Mouse (Mus musculus): ENCODE data around the gene Rftn1. TPM values are rescaled to one million over a fixed set of nuclear protein-coding genes. Genes with fewer than 3 reads are reported as not detected.
"Not testable (repeated sequence)": the region's sequence is repeated elsewhere in the genome, so short reads cannot be mapped to it uniquely, and the experiment has no call there.

Rftn1 gene
- 10 to 100 TPM; 13.5 to 19.9 TPM for total RNA-seq (2021)

- peak; percentile 37 for DNase-seq
- intact Hi-C loops (cut with DNase I): loop anchor here (5.0 kb wide), 1 partner anchor 223 kb away; no protein-coding TSS in a partner anchor
Measured at GRCm38 (mm10) chr17:50190131-50191015, at the start of gene Rftn1. Rftn1 (minus strand) TSS chr17:50190674.

GRCm38 (mm10) chr17:50237818-50238610 is 47.5 kb upstream of the Rftn1 start:
- no peak for DNase-seq
- intact Hi-C loops (cut with DNase I): loop anchor here (5.0 kb wide), 3 partner anchors 271 to 301 kb away; no protein-coding TSS in a partner anchor

- intact Hi-C loops (cut with DNase I): loop anchor here (5.0 kb wide), 3 partner anchors 270 to 300 kb away; no protein-coding TSS in a partner anchor
Measured at GRCm38 (mm10) chr17:50237436-50237709, 46.9 kb upstream of the Rftn1 start.

GRCm38 (mm10) chr17:50236702-50237435 is 46.4 kb upstream of the Rftn1 start:
- peak; percentile 89 for DNase-seq
- intact Hi-C loops (cut with DNase I): loop anchor here (5.0 kb wide), 3 partner anchors 270 to 300 kb away; no protein-coding TSS in a partner anchor

More at GRCm38 (mm10) chr17:50237436-50237709, 46.9 kb upstream of the Rftn1 start:
- DNase-seq: peak; percentile 90

- DNase-seq: peak; percentile 74
- intact Hi-C loops (cut with DNase I): loop anchor here (5.0 kb wide), 3 partner anchors 269 to 299 kb away; no protein-coding TSS in a partner anchor
Measured at GRCm38 (mm10) chr17:50235943-50236701, 45.6 kb upstream of the Rftn1 start.

- intact Hi-C loops (cut with DNase I): no loop called here
- no peak for DNase-seq
Measured at GRCm38 (mm10) chr17:50233956-50234355, 43.5 kb upstream of the Rftn1 start.

GRCm38 (mm10) chr17:50232821-50233220 is 42.3 kb upstream of the Rftn1 start:
- intact Hi-C loops (cut with DNase I): no loop called here

GRCm38 (mm10) chr17:50231206-50231605 is 40.7 kb upstream of the Rftn1 start:
- intact Hi-C loops (cut with DNase I): no loop called here
- no peak for DNase-seq

More at GRCm38 (mm10) chr17:50232821-50233220, 42.3 kb upstream of the Rftn1 start:
- peak; percentile 74 for DNase-seq

- no peak for DNase-seq
Measured at GRCm38 (mm10) chr17:50229534-50229933, 39.1 kb upstream of the Rftn1 start.

GRCm38 (mm10) chr17:50227366-50227765 is 36.9 kb upstream of the Rftn1 start:
- intact Hi-C loops (cut with DNase I): no loop called here

More at GRCm38 (mm10) chr17:50229534-50229933, 39.1 kb upstream of the Rftn1 start:
- intact Hi-C loops (cut with DNase I): no loop called here

GRCm38 (mm10) chr17:50224718-50225117 is 34.2 kb upstream of the Rftn1 start:
- DNase-seq: no peak

More at GRCm38 (mm10) chr17:50227366-50227765, 36.9 kb upstream of the Rftn1 start:
- DNase-seq: no peak

GRCm38 (mm10) chr17:50217978-50218377 is 27.5 kb upstream of the Rftn1 start:
- no peak for DNase-seq
- intact Hi-C loops (cut with DNase I): no loop called here

More at GRCm38 (mm10) chr17:50224718-50225117, 34.2 kb upstream of the Rftn1 start:
- intact Hi-C loops (cut with DNase I): no loop called here

- DNase-seq: no peak
- intact Hi-C loops (cut with DNase I): no loop called here
Measured at GRCm38 (mm10) chr17:50215104-50215503, 24.6 kb upstream of the Rftn1 start.

GRCm38 (mm10) chr17:50213117-50213516 is 22.6 kb upstream of the Rftn1 start:
- intact Hi-C loops (cut with DNase I): no loop called here

GRCm38 (mm10) chr17:50211816-50212215 is 21.3 kb upstream of the Rftn1 start:
- intact Hi-C loops (cut with DNase I): no loop called here

More at GRCm38 (mm10) chr17:50213117-50213516, 22.6 kb upstream of the Rftn1 start:
- no peak for DNase-seq

GRCm38 (mm10) chr17:50209831-50210230 is 19.4 kb upstream of the Rftn1 start:
- intact Hi-C loops (cut with DNase I): no loop called here
- DNase-seq: no peak

More at GRCm38 (mm10) chr17:50211816-50212215, 21.3 kb upstream of the Rftn1 start:
- no peak for DNase-seq

GRCm38 (mm10) chr17:50208137-50209045 is 17.9 kb upstream of the Rftn1 start:
- intact Hi-C loops (cut with DNase I): no loop called here
- DNase-seq: no peak

GRCm38 (mm10) chr17:50206262-50206661 is 15.8 kb upstream of the Rftn1 start:
- DNase-seq: not testable (repeated sequence)

More at GRCm38 (mm10) chr17:50206262-50206661, 15.8 kb upstream of the Rftn1 start:
- intact Hi-C loops (cut with DNase I): not testable (repeated sequence)
